8 mouse cellular contexts compared by ENCODE assay signal in genomic region chr1:75521321-75522031, GRCm38 (mm10). TPM values are rescaled to one million over a fixed set of nuclear protein-coding genes. Genes with fewer than 3 reads are reported as not detected.
DNase-seq lines count a peak whose midpoint lies in the region; ATAC-seq and TF ChIP-seq lines count a peak whose summit lies in the region.

Stk11ip (plus strand) TSS chr1:75521529.

- H3K36me3 ChIP-seq in megakaryocyte, embryonic 14.5 days (replicated peaks; ENCODE audit: low read length) = peaks cover 21% of the 10 kb centered on the region

- peaks cover 3% of the 10 kb centered on the region for H3K27me3 ChIP-seq in megakaryocyte, embryonic 14.5 days (replicated peaks)

- peak within 1 kb of the TSS; percentile 38 for H3K27ac ChIP-seq in cortical plate, adult 2 months (ENCODE audit: insufficient read depth, low read length)

- no peaks in the 10 kb centered on the region for H3K9me3 ChIP-seq in megakaryocyte, embryonic 14.5 days

- peak; percentile 86; the same call in 1 of the 2 replicates for TF ChIP-seq POLR2A in cortical plate, adult 2 months (IDR thresholded peaks at IDR 0.05; ENCODE audit: extremely low read depth, insufficient read depth, low read length)

- DNase-seq in gastrocnemius, adult 8-10 months (ENCODE audit: low spot score in 2 of 2) = peak; percentile 89 to 93
- peak; percentile 89 for DNase-seq in hindlimb bud, embryonic 11.5 days (ENCODE audit: extremely low spot score, low read depth, low spot score)
- peak; percentile 91 to 92 for DNase-seq in left cerebral cortex, adult 8-10 months (ENCODE audit: low spot score in 2 of 2)
- peak; percentile 93 to 95 for DNase-seq in right cerebral cortex, postnatal 10 days (ENCODE audit: low spot score in 2 of 2)
- peak; percentile 88 for DNase-seq in urinary bladder, postnatal 25 days (ENCODE audit: low spot score)

- no peak for TF ChIP-seq CTCF in cortical plate, adult 2 months (IDR thresholded peaks at IDR 0.05; ENCODE audit: extremely low read depth, insufficient read depth, low read length)

- ATAC-seq in activated CD4-positive, CD25-positive, alpha-beta regulatory T cell, adult 4 months = peak; percentile 93

- H3K4me1 ChIP-seq in cortical plate, adult 2 months (ENCODE audit: control insufficient read depth, insufficient read depth, low read length) = no peaks in the 10 kb centered on the region
- H3K4me1 ChIP-seq in megakaryocyte, embryonic 14.5 days = peaks cover 20% of the 10 kb centered on the region

- H3K4me3 ChIP-seq in cortical plate, adult 2 months (ENCODE audit: insufficient read depth, low read length) = peak within 1 kb of the TSS; percentile 92
- H3K4me3 ChIP-seq in megakaryocyte, embryonic 14.5 days (replicated peaks) = peak within 1 kb of the TSS; percentile 94

RNA-seq across cellular contexts. Expression of gene Stk11ip, which starts in this region (rescaled TPM):
- polyA plus RNA-seq in activated CD4-positive, CD25-positive, alpha-beta regulatory T cell, adult 4 months (2017; shearing (Covaris generic)) = 1 to 10 TPM; 7.7 to 9.4 TPM
- polyA plus RNA-seq in cortical plate, adult 2 months (2012; rRNA removed) = 36.2 and 37.8 TPM in 2 replicates
- total RNA-seq in gastrocnemius, adult 8-10 months (2022) = 1 to 10 TPM; 7.1 to 9.9 (median 8.8) TPM
- total RNA-seq in left cerebral cortex, adult 8-10 months (2022) = 10 to 100 TPM; 28.0 to 34.1 (median 32.2) TPM
- polyA plus RNA-seq in megakaryocyte, embryonic 14.5 days (2012; ENCODE audit: insufficient read depth, low replicate concordance) = 35.7 and 52.7 TPM in 2 replicates

Comparison
In these comparisons a context has a peak if more than half of its experiments do, and no peak if none do; other contexts are left out.
1. Peak in every context shown above with its lines: DNase-seq, ATAC-seq, H3K4me3 ChIP-seq and H3K27ac ChIP-seq.